Mouse (Mus musculus) brain, adult 2 months (tissue): ENCODE results near the gene Hs3st4.

Experiments used
- DNase-seq: peaks from one replicate; pipeline ENCODE4 v3.0.0; 2011; ENCODE audit warnings: low read depth, low spot score

Hs3st4 gene

GRCm38 (mm10) chr7:123982461-123983038 is at the start of gene Hs3st4:
TSS of gene Hs3st4 (plus strand) at chr7:123982869.
- peak; percentile 53 for DNase-seq

GRCm38 (mm10) chr7:123946836-123947235 is 35.8 kb upstream of the Hs3st4 start:
- peak; percentile 37 for DNase-seq

DNA sequence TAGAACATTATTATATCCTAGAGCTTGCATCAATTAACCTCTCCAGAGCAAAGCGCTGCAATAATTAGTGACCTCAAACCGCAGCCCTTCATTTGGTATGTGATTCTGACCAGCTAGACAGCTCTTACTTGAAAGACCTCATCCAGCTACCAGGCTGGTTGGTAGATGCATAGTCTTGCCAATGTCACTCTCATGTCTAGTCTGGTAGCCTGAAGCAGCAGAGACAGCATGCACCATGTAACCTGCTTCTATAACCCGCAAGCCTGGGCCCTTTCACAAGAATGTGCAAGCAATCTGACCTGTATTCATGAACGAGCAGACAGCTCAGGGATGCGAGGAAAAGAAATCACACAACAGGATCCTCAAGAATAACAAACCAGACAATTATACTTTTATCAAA is 19.6 kb upstream of the Hs3st4 start:
- no peak for DNase-seq

- DNase-seq: peak; percentile 66
Observed at GRCm38 (mm10) chr7:123964559-123965142, 18.0 kb upstream of the Hs3st4 start.

- DNase-seq: no peak
Observed at GRCm38 (mm10) chr7:123965515-123965914, 17.2 kb upstream of the Hs3st4 start.

GRCm38 (mm10) chr7:123975441-123975840 is 7.2 kb upstream of the Hs3st4 start:
- no peak for DNase-seq

DNA sequence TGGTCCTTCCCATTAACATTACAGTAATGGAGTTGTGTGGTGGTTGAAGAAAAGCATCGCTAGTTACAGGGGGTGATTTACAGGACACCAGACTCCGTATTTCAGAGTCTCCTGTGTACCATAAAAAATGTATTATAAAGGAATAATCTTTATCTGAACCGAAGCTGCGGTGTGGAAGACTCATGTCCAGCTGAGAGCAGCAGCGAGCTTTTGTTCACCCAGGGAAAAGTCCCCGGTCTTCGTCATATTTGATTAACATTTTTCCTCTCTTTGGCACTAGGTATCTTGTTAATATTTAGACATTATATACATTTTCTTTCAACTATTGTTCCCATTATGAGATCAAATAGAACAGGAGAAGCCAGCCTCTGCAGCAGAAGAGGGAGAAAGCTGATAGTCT is 1.2 kb upstream of the Hs3st4 start:
- DNase-seq: no peak

- DNase-seq: peak; percentile 32
Observed at GRCm38 (mm10) chr7:123982010-123982409, 659 bp upstream of the Hs3st4 start.

DNA sequence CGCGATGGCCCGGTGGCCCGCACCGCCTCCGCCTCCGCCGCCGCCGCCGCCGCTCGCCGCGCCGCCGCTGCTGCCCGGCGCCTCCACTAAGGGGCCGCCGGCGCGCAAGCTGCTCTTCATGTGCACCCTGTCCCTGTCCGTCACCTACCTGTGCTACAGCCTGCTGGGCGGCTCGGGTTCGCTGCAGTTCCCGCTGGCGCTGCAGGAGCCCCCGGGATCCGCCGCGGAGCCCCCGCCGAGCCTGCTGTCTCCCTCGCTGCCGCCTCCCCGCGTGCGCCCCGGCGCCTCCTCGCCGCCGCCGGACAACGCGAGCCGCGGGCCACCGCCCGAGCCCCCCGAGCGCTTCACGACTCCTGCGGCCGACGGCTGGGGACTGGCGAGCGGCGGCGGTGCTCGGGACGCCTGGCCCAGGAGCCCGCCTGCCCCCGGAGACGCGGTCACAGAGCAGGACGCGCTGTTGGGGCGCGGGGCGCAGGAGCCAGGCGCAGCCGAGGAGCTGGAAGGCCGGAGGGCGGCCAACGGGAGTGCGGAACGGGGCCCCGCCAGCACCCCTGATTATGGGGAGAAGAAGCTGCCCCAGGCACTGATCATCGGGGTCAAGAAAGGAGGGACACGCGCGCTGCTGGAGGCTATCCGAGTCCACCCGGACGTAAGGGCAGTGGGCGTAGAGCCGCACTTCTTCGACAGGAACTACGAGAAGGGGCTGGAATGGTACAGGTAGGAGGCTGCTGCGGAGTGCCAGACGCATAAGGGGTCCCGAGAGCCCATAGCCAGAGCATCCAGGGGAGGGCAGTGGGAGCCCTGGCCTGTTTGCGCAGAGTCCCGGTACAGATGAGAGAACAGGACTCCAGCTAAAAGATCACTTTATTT is 743 bp downstream of the Hs3st4 start:
- no peak for DNase-seq

- no peak for DNase-seq
Observed at GRCm38 (mm10) chr7:123992121-123992520, 9.5 kb downstream of the Hs3st4 start.

GRCm38 (mm10) chr7:123997266-123997665 is 14.6 kb downstream of the Hs3st4 start:
- no peak for DNase-seq

GRCm38 (mm10) chr7:123998601-123999000 is 15.9 kb downstream of the Hs3st4 start:
- DNase-seq: peak; percentile 76

DNA sequence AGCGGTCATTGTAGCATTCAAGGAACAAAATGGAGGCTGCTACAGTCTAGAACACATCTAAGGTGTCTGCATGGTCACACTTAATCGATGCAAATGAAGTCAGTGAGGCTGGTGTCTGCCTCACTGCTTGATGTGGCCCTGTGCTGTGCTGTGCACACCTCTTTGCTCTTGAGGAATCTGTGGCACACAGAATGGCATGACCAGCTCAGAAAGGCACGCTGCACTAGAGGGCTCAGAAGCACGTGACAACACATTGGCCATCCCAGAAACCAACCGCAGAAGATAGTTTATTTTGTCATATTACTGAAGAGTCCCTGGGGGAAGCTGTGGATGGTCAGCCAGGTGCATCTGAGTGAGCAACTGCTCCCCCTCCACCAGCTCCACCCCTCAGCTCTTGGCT is 44.2 kb downstream of the Hs3st4 start:
- DNase-seq: no peak

GRCm38 (mm10) chr7:124032236-124032635 is 49.6 kb downstream of the Hs3st4 start:
- no peak for DNase-seq

GRCm38 (mm10) chr7:124033332-124033731 is 50.7 kb downstream of the Hs3st4 start:
- DNase-seq: no peak

GRCm38 (mm10) chr7:124037281-124037700 is 54.6 kb downstream of the Hs3st4 start:
- no peak for DNase-seq

DNA sequence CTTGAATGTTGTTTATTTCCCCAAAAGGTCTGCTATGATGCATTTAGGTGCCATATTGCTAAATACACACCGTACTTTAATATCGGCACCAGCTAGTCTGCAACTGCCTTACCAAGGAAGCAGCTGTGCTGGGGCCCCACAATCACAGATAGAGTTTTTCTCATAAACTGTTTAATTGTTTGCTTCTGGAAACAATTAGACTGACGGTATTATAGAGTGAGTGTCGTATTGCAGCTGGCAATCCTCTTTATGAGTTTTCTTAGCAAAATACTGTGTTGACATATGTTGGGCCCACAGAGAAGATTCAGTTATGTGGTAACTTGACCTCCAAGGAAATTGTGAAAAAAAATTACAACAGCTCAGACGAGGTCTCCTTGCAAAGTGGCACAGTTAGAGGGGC is 56.5 kb downstream of the Hs3st4 start:
- no peak for DNase-seq

DNA sequence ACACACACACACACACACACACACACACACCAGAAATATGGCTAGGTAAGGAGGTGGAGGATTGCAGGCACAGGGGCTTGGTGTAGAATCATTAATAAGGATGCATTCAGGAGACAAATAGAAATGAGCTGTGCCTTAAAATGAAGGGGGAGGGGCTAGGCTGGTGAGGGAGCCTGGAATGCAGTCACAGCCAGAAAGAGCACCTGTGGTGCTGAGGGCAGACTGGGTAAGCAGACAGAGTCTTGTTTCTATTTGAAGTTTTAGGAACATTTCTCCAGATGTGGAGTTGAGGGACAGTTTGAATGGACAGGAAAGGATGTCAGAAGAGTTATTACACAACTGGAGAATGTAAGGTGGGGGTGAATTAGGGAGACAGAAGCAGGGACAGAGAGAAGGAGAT is 64.7 kb downstream of the Hs3st4 start:
- DNase-seq: no peak

- DNase-seq: peak; percentile 33
Observed at GRCm38 (mm10) chr7:124048971-124049370, 66.3 kb downstream of the Hs3st4 start.

GRCm38 (mm10) chr7:124050421-124050820 is 67.8 kb downstream of the Hs3st4 start:
- no peak for DNase-seq

DNA sequence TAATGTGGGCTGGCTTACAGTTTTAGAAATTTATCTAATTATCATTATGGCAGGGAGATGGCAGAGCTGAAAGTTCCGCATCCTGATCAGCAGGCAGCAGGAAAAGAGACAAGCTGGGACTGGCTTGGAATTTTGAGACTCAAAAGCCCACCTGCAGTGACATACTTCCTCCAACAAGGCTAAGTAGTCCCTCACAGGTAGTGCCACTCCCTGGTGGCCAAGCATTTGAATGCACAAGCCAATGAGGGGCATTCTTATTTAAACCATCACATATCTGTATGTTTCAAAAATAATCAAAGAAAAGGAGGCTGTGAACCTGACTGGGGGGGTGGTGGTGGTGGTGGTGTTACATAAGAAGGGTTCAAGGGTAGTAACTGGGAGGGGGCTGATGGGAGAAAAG is 101.1 kb downstream of the Hs3st4 start:
- no peak for DNase-seq

DNA sequence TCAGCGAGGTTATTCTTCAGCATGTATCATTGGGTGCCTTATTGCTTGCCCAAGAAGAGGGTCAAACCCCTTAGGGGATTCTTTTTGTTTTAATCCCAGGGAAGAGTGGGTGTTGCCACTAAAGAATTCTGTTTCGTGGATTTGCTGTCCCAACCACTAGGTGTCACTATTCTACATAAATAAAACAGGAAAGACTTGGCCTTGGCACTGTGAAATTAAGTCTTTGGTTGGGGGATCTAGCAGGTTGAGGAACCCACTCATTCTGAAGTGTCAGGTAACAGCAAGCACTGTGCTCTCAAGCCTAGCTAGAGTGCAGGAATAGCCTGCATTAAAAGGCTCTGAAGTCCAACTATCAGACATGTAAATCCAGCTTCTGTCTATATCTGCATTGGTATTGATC is 146.3 kb downstream of the Hs3st4 start:
- peak; percentile 71 for DNase-seq

DNA sequence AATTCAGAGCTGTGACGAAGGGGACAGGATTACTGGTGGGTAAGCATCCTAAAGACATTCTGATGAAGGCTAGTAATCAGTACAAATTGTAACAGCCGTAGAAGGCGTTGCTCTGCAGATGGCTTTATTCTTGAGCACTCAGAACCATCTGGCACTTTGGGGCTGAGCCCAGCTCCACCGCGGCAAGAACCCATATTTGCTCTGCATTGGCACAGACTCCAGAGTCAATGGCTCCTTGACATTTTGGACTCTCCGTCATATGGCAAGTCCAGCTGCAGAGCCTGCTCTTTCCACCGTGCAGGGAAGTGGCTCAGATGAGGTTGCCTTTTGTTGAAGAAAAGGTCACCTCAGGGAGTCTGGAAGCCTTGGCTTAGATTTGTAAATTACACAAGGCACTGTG is 148.6 kb downstream of the Hs3st4 start:
- peak; percentile 97 for DNase-seq
